Mouse (Mus musculus): ENCODE results near the gene Prss29.

Prss29 gene
- long read RNA-seq, experiment 1 = 0 reads
- long read RNA-seq, experiment 2 = 0 reads

DNA sequence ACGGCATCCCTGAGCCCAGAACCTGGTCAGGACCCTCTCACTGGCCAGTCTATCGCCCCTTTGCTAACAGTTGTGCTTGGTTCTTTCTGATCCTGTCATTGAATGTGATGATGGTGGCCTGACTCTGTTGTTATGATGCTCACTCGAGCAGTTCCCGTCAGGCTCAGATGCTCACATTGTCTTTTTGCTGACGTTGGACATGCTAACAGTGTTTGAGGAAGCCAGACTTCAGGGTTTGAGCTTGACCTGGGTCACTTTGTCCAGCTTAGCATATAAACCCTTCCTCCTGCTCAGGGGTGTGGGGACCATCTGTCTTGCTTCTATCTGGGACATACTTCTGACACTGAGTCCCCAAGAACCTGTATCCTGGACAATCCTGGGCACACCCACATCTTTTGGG lies at the start of gene Prss29:
TSS of gene Prss29 (plus strand) at position 301 of the 400 bp plus-strand sequence.
- intact Hi-C loops (cut with DNase I) = no loop called here

DNA sequence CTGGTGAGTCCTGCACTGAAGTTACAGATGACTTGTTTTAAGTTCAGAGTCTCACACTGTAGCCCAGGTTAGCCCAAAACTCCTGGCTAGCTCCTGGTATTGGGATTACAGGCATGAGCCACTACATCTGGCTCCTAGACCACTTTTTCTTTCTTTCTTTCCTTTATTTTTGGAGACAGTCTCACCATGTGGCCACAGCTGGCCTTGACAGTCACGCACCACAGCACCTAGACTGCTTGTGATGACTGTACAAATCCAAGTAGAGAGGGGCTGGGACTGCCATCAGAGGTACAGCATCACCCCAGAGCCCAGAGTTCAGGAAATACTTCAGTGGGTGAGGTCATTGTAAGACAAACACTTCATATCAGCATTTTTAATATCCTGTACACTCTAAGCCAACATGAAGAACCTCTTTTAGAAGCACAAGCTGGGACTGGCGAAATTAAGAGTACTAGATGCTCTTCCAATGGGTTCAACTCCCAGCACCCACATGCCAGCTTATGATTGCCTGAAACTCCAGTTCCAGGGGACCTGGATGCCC lies 47.6 kb upstream of the Prss29 start:
- intact Hi-C loops (cut with DNase I) = loop anchor here (5.0 kb wide), 2 partner anchors 79 to 149 kb away; partner anchors contain the start of gene Ptx4

DNA sequence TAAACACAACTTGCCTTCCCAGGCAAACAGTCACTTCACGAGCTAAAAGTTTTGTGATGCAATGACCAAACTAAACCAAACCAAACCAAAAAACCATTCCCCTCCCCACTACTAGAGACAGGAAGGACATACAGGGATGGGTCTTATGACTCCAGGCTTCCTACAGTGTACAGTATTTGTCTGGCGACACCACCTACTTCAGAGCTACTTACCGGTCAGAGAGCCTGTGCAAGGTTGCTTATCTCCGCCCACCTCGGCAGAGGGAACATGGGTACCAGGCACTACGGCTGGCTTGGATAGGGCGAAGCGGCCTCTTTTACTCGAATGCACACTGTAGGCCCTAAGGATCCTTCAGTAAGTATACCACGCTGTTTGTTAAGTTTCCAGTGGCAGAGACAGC lies 46.1 kb upstream of the Prss29 start:
- intact Hi-C loops (cut with DNase I) = loop anchor here (5.0 kb wide), 2 partner anchors 80 to 150 kb away; partner anchors contain the start of gene Ptx4

DNA sequence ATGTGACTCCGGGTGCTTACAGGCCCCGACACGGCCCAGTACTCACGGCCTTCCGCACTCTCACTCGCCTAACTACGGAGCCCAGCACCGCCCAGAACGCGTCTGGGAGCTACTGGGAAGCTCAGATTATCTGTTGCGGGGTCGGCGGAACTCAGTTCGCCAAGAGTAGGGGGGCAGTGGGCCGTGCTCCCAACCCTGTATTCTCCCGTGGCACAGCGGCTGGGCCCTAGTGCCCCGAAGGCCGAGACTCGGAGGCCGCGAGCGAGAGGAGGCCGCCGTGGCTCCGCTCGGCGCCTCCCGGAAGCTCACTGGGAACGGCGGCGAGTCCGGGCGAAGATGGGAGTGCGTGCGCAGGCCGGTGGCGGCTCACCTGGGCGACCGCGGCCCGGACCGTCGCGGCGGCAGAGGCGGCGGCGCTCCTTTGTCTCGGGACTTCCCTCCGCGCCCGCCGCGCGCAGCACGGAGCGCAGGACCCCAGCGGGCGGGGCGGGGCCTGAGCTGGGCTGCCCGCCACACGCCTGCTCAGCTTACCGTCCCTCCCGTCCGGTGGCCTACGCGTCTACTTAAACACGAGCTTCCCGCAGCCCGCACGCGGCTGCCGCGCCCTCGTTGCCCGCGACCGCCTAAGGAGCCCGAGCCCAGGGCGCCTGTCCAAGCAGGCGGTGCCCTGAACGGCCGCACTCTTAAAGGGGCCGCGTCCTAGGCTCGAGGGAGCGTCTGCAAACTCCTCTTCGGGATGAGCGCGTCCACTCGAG lies 45.3 kb upstream of the Prss29 start:
- intact Hi-C loops (cut with DNase I) = loop anchor here (5.0 kb wide), 2 partner anchors 81 to 151 kb away; partner anchors contain the start of gene Ptx4

DNA sequence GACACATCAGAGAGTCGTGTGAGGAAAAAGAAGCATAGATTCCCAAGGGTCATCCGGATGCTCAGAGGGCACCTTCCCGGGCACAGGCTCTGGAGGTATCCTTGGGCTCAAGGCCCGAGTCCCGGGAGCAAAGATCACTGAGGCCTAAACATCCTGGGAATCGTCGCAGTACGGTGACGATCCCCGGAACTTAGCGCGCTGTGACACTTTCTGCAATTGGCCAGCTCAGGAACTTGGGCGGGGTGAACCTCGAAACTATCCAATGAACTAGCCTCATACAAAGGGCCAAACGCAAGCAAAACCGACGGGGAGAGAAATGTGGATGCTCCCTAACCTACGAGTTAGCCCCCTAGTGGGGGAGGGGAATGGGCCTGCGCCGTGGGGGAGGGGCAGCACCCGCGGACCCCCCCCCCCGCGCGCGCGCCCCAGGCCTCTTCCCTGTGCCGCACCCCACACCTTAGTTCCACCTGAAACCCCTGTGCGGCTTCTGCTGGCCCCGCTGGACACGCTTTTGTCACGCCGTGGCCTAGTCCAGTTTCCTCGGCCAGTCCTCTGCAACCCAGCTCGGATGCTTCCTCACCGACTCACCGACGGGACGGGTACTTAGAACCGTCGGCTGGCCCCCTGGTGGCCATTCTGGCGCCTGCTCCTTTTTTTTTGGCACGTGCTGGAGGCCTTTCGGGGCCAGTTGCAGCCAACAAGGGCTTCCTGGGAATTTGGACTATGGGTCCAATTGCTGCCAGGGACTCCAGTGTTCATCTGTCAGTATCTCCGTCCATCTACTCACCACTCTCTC lies 44.5 kb upstream of the Prss29 start:
- intact Hi-C loops (cut with DNase I) = loop anchor here (5.0 kb wide), 2 partner anchors 82 to 152 kb away; partner anchors contain the start of gene Ptx4

DNA sequence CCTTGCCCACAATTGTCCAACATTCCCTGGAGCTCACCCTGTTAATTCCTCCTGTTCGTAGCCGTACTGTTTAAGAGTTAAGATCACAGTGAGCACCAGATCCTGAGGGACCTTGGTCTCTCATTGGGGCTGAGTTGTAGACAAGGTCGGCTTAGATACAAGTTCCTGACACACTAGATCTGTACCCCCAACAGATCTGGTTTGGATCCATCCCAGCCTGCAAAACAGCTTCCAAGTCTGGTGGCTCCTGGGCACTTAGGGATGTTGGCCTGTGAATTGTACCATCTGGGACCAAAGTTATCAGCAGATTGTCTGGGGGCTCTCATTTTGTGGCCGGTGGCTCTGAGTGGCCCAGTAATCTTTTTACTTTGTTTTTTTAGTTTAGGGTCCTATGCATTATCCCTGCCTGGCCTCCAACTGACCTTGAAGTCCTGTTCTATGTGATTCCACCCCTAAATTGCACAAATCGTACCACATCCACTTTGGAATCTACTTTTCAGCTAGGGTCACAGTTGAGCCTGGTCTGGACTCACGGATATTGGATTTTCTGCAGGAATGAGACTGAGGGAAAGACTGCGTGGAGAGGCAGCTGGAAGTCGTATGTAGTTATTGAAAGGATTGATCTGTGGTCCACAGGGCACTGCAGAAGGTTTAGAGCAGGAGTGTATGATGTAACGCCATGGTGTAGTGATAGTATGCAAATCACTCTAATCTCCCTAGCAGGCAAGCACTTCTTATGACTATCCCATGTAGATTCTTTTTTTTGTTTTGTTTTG lies 43.7 kb upstream of the Prss29 start, which contains the start of gene Ube2i:
TSS of gene Ube2i (minus strand) at position 52 of the 776 bp plus-strand sequence.
- intact Hi-C loops (cut with DNase I) = loop anchor here (5.0 kb wide), 2 partner anchors 82 to 152 kb away; partner anchors contain the start of gene Ptx4

DNA sequence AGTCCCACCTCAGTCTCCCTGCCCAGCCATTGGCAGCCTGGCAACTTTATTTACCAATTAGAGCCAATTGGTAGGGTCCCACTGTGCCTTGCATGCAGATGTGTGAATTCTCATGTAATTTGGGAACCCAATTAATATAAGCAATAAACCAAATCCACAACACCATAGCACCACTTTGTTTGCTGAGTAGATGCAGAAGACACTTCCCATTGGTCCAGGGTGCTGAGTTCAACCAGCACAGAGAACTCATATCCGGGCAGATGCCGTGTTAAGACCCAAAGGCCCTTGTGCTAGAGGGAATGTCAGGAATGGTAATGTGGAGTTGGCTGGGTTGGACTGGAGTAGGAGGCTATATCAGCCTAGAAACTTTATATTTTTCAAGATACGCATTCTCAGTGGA lies 42.6 kb upstream of the Prss29 start:
- intact Hi-C loops (cut with DNase I) = no loop called here

DNA sequence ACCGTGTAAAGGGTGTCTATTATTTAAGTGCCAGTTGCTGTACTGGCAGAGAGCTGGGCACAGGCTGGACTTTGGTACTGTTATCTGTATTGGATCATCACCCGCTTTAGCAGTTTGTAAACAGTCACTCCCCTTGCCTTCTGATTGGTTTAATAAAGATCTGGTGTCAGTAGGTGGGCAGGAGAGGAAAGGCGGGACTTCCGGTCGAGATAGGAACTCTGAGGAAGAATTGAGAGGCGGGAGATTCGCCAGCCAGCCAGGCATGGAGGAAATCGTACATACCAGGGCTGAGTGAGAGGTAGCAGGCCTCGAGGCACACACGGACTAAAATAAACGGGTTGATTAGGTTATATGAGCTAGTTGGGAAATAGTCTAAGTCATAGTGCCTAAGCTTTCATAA lies 36.3 kb upstream of the Prss29 start:
- intact Hi-C loops (cut with DNase I) = no loop called here

DNA sequence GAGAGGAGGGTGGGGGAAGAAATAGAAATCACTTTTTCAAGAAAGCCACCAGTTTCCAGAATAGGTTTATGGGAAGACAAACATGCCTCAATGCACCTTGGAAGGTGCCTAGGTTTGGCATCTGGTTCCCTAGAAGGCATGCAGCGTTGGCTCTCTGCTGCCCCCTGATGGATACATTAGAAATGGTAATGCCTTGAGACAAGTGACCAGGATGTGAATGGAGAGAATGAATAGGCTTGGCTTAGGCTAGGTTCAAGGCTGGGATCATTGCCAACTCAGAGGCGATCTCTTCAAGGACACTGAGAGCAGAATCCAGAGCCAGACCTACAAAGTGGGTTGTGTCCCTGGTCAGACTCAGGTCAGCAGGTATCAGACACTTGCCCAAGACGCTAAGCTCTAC lies 33.4 kb upstream of the Prss29 start:
- intact Hi-C loops (cut with DNase I) = no loop called here

DNA sequence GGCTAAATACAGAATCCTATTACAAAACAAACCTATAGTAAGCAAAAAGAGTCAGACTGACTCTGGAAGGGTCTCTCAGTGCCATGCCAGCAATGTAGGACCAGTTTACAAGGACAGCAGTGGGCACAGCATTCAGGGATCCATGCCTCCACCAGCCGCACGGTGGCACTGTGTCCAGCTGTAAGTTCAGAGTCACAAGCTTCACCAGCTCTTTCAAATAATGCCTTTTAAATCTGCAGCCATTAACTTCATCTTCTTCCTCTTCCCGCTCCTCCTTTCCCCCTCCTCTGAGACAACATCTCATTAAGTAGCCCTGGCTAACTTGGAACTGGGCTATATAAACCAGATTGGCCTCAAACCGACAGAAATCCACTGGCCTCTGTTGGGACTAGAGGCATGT lies 29.6 kb upstream of the Prss29 start:
- intact Hi-C loops (cut with DNase I) = no loop called here

DNA sequence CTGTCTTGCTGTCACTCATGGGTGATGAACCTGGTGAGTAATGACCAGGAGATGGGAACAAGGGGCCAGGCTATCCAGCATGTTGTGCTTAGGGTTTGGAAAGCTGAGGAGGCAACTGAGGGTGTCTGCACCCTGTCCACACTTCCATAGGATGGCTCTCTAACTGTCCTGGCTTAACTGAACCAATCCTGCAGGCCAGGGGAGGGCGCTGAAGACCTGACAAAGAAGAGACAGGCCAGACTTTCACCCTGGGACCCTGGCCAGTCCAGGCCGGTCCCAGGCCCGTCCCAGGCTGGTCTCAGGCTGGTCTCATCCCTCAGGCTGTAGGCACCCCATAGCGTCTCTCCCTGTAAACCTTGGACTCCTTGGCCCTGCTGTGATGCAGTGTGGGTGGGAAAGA lies 28.0 kb upstream of the Prss29 start:
- intact Hi-C loops (cut with DNase I) = loop anchor here (5.0 kb wide), 2 partner anchors 72 to 182 kb away; no protein-coding TSS in a partner anchor

DNA sequence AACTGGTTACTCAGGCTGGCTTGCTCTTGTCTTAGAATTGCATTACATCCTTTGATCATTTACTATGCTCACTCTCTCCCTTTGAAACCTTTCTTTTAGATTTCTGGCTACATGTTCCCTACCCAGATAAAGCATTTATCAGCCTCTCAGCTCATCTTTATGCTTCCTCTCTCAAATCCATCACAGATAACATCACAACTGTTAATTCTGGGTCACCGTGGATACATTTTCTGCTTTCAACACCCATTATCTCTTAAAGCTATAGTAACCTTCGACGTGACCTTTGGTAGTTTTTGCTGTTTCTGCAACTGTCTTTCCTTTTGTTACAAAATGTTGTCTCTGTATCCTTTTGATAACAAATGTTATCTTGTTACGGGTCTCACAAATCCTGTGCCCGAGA lies 25.0 kb upstream of the Prss29 start:
- intact Hi-C loops (cut with DNase I) = loop anchor here (5.0 kb wide), 2 partner anchors 69 to 179 kb away; no protein-coding TSS in a partner anchor

DNA sequence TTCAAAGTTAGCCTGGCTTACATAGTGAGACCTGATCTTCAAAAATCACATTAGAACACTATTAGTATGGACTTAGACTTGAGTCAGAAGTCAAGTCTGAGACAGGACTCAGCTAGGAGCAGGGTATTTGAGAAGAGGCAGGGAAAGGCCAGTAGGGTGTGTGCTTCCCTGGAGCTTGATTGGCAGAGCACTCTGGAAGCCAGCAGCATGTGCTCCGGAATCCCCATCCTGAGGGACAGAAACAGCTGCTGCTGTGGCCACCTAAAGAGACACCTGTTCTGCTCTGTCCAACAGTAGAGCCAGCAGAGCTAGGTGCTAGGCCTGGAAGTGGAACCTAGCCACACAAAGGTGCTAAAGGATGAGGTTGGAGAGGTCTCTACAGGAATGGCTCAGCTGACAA lies 24.3 kb upstream of the Prss29 start:
- intact Hi-C loops (cut with DNase I) = loop anchor here (5.0 kb wide), 2 partner anchors 68 to 178 kb away; no protein-coding TSS in a partner anchor

DNA sequence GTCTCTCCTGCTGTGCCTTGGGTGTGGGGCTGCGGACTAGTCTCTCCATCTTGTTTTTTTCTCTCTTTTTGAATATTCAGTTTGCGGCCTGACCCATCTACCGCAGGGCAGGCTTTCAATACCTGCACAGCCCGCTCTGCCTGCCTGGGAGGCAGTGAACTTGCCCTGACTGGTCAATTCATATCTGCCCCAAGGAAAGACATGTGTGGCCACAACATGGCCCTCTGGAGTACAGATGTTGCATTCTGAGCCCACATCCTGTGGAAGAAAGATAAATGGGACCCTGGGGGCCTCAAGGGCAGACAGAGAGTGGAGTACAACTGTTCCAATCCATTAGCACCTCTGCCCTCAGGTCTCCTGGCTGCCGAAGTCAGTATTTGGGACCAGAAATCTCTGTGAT lies 20.4 kb upstream of the Prss29 start, which contains the start of gene Prss34:
TSS of gene Prss34 (plus strand) at position 301 of the 400 bp plus-strand sequence.
- intact Hi-C loops (cut with DNase I) = no loop called here

DNA sequence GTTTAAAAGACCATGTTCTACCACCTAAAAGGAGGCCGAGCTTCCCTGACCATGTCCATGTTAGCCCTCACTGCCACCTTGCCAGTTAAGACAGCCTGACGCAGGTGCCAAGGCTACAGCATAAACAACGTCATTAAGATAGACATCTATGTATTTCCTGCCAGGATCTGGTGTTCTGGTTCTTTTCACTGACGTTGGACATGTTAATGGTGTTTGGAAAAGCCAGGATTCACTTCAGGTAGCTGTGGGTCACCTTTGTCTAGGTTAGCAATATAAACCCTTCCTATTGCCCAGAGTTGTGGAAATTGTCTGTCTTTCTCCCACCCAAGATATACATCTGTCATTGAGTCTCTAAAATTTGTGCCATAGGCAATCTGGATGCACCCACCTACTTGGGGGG lies 10.1 kb upstream of the Prss29 start, which contains the start of gene Prss28:
TSS of gene Prss28 (plus strand) at position 301 of the 400 bp plus-strand sequence.
- intact Hi-C loops (cut with DNase I) = no loop called here

DNA sequence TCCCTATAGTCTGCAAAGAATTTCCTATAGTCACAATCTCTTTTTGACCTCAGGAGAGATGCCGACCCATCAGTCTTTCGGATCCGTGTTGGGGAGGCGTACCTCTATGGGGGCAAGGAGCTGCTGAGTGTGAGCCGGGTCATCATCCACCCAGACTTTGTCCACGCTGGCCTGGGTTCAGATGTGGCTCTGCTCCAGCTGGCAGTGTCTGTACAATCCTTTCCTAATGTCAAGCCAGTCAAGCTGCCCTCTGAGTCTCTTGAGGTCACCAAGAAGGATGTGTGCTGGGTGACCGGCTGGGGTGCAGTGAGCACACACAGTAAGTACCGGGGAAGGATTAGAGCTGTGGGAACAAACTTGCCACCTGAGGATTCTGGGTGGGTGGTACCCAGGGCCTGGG lies 2.4 kb downstream of the Prss29 start:
- intact Hi-C loops (cut with DNase I) = no loop called here

DNA sequence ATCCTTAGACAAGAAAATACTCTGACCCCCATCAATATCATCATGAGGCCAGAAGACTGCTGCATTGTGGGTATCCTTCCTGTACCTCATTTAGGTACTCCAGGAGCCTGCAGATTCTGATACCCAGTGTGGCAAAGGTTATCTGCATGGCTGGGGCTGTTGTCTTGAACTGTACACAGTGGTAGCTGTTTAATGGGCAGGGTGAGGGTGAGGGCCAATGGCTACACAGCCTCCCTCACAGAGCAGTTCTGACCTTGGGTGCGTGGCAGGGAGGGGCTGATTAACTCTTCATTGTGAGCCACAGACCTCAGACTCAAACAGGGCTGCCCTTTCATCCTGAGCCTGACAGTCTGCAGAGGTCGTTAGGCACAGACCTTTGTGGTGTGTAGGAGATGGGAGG lies 4.5 kb downstream of the Prss29 start:
- intact Hi-C loops (cut with DNase I) = no loop called here

DNA sequence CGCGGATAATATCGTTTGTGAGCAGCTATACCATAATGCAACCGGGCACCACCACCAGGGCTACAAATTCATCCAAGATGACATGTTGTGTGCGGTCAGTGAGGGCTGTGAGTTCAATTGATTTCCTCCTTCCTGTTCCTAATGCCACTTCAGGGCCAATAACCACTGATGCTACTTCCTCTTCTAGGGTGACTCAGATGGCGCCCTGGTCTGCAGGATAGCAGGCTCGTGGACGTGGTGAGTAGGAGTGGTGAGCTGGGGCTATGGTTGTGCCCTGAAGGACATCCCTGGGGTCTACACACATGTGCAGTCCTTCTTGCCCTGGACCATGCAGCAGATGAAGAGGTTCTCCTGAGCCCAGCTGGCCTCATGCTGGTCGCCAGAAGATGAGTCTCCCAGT lies 13.9 kb downstream of the Prss29 start:
- intact Hi-C loops (cut with DNase I) = loop anchor here (5.0 kb wide), 1 partner anchor 35 kb away; the partner anchor contains the start of genes Tpsb2 and Tpsg1

DNA sequence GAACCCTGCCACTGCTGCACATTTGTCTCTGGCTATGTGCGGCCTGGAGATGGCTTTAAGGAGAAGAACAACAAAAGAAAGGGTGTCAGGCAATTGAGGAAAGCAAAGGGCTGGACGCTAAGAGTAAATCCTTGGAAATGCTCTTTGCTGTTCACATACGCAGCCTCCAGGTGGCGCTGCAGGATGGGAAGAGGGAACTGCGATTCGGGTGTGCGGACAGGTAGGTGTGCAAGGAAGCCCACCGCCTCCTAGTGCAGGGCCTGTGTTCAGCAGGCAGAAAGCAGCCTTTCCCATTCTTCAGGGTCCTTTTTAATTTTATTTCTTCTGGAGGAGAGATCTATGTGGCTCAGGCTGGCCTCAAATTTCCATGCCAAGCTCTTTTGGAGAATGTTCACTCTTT lies 15.5 kb downstream of the Prss29 start:
- intact Hi-C loops (cut with DNase I) = loop anchor here (2.0 to 5.0 kb wide), 2 partner anchors 33 to 137 kb away; partner anchors contain the start of genes Tpsb2 and Tpsg1

DNA sequence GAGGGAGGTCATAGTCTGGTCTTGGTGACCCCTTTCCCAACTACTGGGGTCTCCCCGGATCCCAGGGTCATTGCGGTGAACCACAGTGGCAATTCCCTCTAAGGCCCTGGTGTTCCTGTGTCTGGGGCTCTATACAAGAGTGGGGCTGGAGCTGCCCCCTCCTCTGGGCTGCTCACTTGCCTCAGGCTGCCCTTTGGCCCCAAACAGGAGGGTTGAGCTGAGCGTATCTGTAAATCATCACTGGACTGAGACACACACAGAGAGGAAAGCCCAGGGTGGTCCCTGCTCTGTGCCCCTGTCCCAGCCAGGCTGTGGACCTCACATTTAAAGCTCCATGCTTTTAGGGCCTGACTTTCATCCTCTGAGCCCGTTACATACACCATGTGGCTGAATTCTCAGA lies 19.8 kb downstream of the Prss29 start:
- intact Hi-C loops (cut with DNase I) = no loop called here

All from adrenal gland (tissue).